Mouse (Mus musculus): ENCODE data around the gene Pmf1. TPM values are rescaled to one million over a fixed set of nuclear protein-coding genes. Genes with fewer than 3 reads are reported as not detected.
"Not testable (repeated sequence)": the region's sequence is repeated elsewhere in the genome, so short reads cannot be mapped to it uniquely, and the experiment has no call there.

The Pmf1 gene
- total and polyA plus RNA-seq, 2 experiments from 2014 or later: 39.4 to 47.2 TPM

DNA sequence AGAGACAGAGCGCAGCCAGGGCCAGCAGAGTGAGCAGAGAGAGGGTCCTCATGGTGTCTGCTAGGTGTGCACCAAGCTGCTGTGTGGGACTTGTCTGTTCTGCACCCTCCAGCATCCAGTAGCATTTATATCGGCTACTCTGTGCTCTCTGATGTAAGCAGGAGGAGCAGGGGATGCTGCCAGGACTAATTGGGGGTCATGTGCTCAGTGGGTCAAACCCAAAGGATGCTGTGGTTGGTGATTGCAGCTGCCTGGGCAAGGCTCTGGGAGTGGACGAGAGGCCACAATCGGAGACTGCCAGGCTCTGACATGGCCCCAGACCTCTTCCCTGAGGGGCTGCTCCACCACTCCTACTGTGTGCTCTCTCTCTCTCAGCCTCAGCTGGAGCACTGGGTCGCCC is 31.5 kb downstream of the Pmf1 start, which contains the start of gene Bglap2:
Bglap2 (minus strand) TSS at position 101 of the 400 bp plus-strand sequence.
- WGBS: 76% methylated on average over 4 of the region's 5 CpGs
- not testable (repeated sequence) for H3K9me3 ChIP-seq (ENCODE audit: low read length); ATAC-seq; H3K36me3 ChIP-seq (ENCODE audit: insufficient read depth, low read length); H3K4me3 ChIP-seq (ENCODE audit: low read length); H3K9ac ChIP-seq (replicated peaks; ENCODE audit: low read length); DNase-seq (ENCODE audit: low spot score); H3K27ac ChIP-seq; H3K4me1 ChIP-seq (ENCODE audit: insufficient read depth, low read length); H3K27me3 ChIP-seq (ENCODE audit: insufficient read depth, low read length); H3K4me2 ChIP-seq (ENCODE audit: low read depth, low read length)

DNA sequence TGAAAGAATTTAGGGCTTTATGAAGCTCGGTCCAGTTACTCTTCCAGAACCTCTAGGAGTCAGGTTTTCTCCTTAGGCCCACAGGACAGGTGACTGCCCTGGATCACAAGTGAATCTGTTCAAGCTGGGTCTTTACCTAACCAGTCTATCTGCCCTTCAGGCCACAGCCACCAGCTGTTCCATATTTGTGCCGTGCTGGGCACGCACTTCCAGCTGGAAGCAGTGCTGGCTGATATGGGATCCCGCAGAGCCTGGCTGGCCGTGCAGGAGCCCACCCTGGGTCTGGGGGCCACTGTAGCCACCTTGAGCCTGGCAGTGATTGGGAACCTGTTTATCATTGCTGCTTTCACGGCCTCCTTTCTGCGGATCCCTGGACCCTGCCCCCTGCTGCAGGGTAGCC is 33.5 kb downstream of the Pmf1 start:
- not testable (repeated sequence) for DNase-seq (ENCODE audit: low spot score); H3K4me2 ChIP-seq (ENCODE audit: low read depth, low read length); H3K9me3 ChIP-seq (ENCODE audit: low read length); H3K27me3 ChIP-seq (ENCODE audit: insufficient read depth, low read length); H3K36me3 ChIP-seq (ENCODE audit: insufficient read depth, low read length); H3K9ac ChIP-seq (replicated peaks; ENCODE audit: low read length); H3K4me3 ChIP-seq (ENCODE audit: low read length); H3K4me1 ChIP-seq (ENCODE audit: insufficient read depth, low read length)
- peak; percentile 34; the same call in 1 of the 2 replicates for ATAC-seq
- 23% methylated on average over 5 of the region's 7 CpGs for WGBS
- peak overlapping the region; percentile 26; the same call in 1 of the 2 replicates for H3K27ac ChIP-seq

DNA sequence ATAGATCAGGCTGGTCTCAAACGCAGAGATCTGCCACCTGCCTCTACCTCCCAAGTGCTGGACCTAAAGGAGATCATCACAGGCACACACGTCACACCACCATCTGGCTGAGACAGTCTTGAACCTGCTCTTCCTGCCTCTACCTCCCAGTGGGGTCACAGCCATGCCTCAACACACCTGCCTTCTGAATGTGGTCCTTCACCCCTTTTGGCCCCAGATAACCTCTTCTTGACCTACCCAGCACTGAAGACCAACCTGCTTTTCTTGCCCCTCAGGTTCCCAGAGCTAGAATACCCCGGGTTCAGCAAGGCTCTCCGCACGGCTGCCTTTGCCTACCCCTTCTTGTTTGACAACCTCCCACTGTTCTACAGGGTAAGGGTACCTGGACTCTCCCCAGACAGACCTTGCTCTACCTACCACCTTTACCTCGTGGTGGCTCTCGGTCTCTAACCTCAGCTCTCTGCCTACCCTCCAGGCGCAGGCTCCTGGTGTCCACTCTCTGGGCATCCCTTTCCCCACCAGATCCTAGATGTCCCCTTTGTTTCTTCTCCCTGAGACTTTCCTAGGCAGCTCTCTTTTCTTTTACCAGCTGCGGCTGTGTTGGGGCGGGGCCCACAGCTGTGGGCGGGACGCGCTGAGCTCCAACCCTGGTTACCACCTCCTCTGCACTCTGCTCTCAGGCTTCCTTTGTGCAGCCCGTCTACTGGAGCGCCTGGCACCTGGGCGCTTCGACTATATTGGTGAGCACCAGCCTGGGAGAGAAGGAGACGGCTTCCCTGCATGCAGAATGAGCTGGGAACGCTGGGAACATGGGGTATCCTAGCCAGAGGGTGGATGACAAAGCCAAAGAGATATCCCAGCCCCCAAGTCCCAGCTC is 34.1 kb downstream of the Pmf1 start:
- not testable (repeated sequence) for H3K9me3 ChIP-seq (ENCODE audit: low read length); H3K4me3 ChIP-seq (ENCODE audit: low read length); H3K36me3 ChIP-seq (ENCODE audit: insufficient read depth, low read length); H3K9ac ChIP-seq (replicated peaks; ENCODE audit: low read length); H3K4me1 ChIP-seq (ENCODE audit: insufficient read depth, low read length); H3K4me2 ChIP-seq (ENCODE audit: low read depth, low read length); H3K27me3 ChIP-seq (ENCODE audit: insufficient read depth, low read length)
- DNase-seq (ENCODE audit: low spot score): peak; percentile 51
- WGBS: 15% methylated on average over 18 of the region's 19 CpGs
- peak; percentile 88 for ATAC-seq
- peak overlapping the region; percentile 26; the same call in 1 of the 2 replicates for H3K27ac ChIP-seq

DNA sequence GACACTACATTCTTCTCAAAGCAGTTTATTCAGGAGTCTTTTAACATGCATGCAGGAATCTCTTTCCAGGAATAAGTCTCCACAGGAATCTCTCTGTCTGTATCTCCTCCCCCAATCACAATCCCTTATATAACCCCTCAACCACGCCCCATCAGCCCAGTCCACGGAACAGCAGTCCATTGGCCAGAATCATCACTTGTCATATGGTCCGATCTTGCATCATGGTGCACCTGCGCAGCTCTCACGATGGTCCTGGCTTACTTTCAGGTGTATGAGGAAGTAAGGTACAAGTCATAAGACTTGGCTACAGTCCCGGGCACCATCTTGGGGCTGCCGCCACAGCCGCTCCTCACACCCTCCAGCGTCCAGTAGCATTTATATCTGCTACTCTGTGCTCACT is 37.5 kb downstream of the Pmf1 start, which contains the start of gene Bglap3:
Bglap3 (minus strand) TSS at position 101 of the 400 bp plus-strand sequence.
- H3K4me1 ChIP-seq (ENCODE audit: insufficient read depth, low read length); DNase-seq (ENCODE audit: low spot score); H3K27me3 ChIP-seq (ENCODE audit: insufficient read depth, low read length); H3K4me3 ChIP-seq (ENCODE audit: low read length); H3K27ac ChIP-seq; H3K9ac ChIP-seq (replicated peaks; ENCODE audit: low read length); H3K36me3 ChIP-seq (ENCODE audit: insufficient read depth, low read length); H3K4me2 ChIP-seq (ENCODE audit: low read depth, low read length); H3K9me3 ChIP-seq (ENCODE audit: low read length); ATAC-seq: not testable (repeated sequence)
- WGBS: 94% methylated on average over 9 of the region's 9 CpGs

DNA sequence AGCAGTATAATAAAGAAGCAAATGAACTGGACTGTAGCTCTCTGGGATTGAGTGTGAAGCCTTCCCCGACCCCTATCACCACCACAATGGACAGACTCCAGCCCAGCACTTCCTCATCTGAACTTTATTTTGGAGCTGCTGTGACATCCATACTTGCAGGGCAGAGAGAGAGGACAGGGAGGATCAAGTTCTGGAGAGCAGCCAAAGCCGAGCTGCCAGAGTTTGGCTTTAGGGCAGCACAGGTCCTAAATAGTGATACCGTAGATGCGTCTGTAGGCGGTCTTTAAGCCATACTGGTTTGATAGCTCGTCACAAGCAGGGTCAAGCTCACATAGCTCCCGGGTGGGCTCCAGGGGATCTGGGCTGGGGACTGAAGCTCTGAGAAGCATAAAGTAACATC is 41.6 kb downstream of the Pmf1 start:
- ATAC-seq; H3K9me3 ChIP-seq (ENCODE audit: low read length); H3K36me3 ChIP-seq (ENCODE audit: insufficient read depth, low read length); DNase-seq (ENCODE audit: low spot score); H3K4me3 ChIP-seq (ENCODE audit: low read length); H3K4me1 ChIP-seq (ENCODE audit: insufficient read depth, low read length); H3K27ac ChIP-seq; H3K4me2 ChIP-seq (ENCODE audit: low read depth, low read length); H3K9ac ChIP-seq (replicated peaks; ENCODE audit: low read length); H3K27me3 ChIP-seq (ENCODE audit: insufficient read depth, low read length): not testable (repeated sequence)
- WGBS: 86% methylated on average over 7 of the region's 7 CpGs

DNA sequence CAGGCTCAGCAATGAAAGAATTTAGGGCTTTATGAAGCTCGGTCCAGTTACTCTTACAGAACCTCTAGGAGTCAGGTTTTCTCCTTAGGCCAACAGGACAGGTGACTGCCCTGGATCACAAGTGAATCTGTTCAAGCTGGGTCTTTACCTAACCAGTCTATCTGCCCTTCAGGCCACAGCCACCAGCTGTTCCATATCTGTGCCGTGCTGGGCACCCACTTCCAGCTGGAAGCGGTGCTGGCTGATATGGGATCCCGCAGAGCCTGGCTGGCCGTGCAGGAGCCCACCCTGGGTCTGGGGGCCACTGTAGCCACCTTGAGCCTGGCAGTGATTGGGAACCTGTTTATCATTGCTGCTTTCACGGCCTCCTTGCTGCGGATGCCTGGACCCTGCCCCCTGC is 42.6 kb downstream of the Pmf1 start:
- ATAC-seq: 0 out of 2 replicates have a peak, but pooled peaks have one; percentile 2
- WGBS: 45% methylated on average over 3 of the region's 7 CpGs
- not testable (repeated sequence) for H3K27ac ChIP-seq; H3K9ac ChIP-seq (replicated peaks; ENCODE audit: low read length); H3K4me3 ChIP-seq (ENCODE audit: low read length); H3K9me3 ChIP-seq (ENCODE audit: low read length); H3K27me3 ChIP-seq (ENCODE audit: insufficient read depth, low read length); DNase-seq (ENCODE audit: low spot score); H3K36me3 ChIP-seq (ENCODE audit: insufficient read depth, low read length); H3K4me1 ChIP-seq (ENCODE audit: insufficient read depth, low read length); H3K4me2 ChIP-seq (ENCODE audit: low read depth, low read length)

DNA sequence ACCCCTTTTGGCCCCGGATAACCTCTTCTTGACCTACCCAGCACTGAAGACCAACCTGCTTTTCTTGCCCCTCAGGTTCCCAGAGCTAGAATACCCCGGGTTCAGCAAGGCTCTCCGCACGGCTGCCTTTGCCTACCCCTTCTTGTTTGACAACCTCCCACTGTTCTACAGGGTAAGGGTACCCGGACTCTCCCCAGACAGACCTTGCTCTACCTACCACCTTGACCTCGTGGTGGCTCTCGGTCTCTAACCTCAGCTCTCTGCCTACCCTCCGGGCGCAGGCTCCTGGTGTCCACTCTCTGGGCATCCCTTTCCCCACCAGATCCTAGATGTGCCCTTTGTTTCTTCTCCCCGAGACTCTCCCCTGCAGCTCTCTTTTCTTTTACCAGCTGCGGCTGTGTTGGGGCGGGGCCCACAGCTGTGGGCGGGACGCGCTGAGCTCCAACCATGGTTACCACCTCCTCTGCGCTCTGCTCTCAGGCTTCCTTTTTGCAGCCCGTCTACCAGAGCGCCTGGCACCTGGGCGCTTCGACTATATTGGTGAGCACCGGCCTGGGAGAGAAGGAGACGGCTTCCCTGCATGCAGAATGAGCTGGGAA is 43.2 kb downstream of the Pmf1 start:
- H3K4me3 ChIP-seq (ENCODE audit: low read length); H3K9ac ChIP-seq (replicated peaks; ENCODE audit: low read length); H3K36me3 ChIP-seq (ENCODE audit: insufficient read depth, low read length); H3K27me3 ChIP-seq (ENCODE audit: insufficient read depth, low read length); H3K4me1 ChIP-seq (ENCODE audit: insufficient read depth, low read length); H3K9me3 ChIP-seq (ENCODE audit: low read length); DNase-seq (ENCODE audit: low spot score); H3K27ac ChIP-seq: not testable (repeated sequence)
- peak; percentile 76 for ATAC-seq
- WGBS: 3% methylated on average over 13 of the region's 22 CpGs
- peak overlapping the region; percentile 18; the same call in 1 of the 2 replicates for H3K4me2 ChIP-seq (ENCODE audit: low read depth, low read length)
